Mouse (Mus musculus): ENCODE results near the gene Olfr823. TPM values are rescaled to one million over a fixed set of nuclear protein-coding genes. Genes with fewer than 3 reads are reported as not detected.

Olfr823 gene
- polyA plus RNA-seq, 1 experiment from 2014 or later: not detected

GRCm38 (mm10) chr10:130070910-130071309, 44.3 kb downstream of the Olfr823 start, which contains the start of gene Olfr822:
Gene Olfr822 (plus strand): TSS chr10:130071210.
- no peaks in the 10 kb centered on the region for H3K27me3 ChIP-seq (ENCODE audit: control insufficient read depth, insufficient read depth, low read length)
- no peak within 1 kb of the TSS for H3K4me2 ChIP-seq (ENCODE audit: low read depth, low read length)
- H3K4me1 ChIP-seq (ENCODE audit: control insufficient read depth, insufficient read depth, low read length): no peaks in the 10 kb centered on the region
- DNase-seq (ENCODE audit: low spot score) (no peak), ATAC-seq (replicated peaks; ENCODE audit: insufficient number of reproducible peaks, low FRiP score, low TSS enrichment, low read depth) (no peak)
- no peak within 1 kb of the TSS for H3K27ac ChIP-seq (replicated peaks; ENCODE audit: low read depth, low read length)
- H3K9me3 ChIP-seq (replicated peaks; ENCODE audit: control insufficient read depth, low read length): no peaks in the 10 kb centered on the region
- H3K36me3 ChIP-seq (replicated peaks; ENCODE audit: control insufficient read depth, insufficient read depth, low read depth, low read length): no peaks in the 10 kb centered on the region
- H3K4me3 ChIP-seq (ENCODE audit: low read depth, low read length): no peak within 1 kb of the TSS
- H3K9ac ChIP-seq (replicated peaks; ENCODE audit: low read length): no peak within 1 kb of the TSS

Other genes starting within 250 kb of the Olfr823 start
- gene Olfr814, start 235.5 kb downstream of the Olfr823 start, polyA plus RNA-seq (2014; fragmentation: Nextera tagmentation; extraction: Ambion mirVana): not detected in 2 replicates
- gene Olfr815, start 209.5 kb downstream of the Olfr823 start, polyA plus RNA-seq (2014; fragmentation: Nextera tagmentation; extraction: Ambion mirVana): not detected in 2 replicates
- gene Olfr816, start 199.8 kb downstream of the Olfr823 start, polyA plus RNA-seq (2014; fragmentation: Nextera tagmentation; extraction: Ambion mirVana): not detected in 2 replicates
- gene Olfr818, start 166.3 kb downstream of the Olfr823 start, polyA plus RNA-seq (2014; fragmentation: Nextera tagmentation; extraction: Ambion mirVana): not detected in 2 replicates
- gene Olfr819, start 148.1 kb downstream of the Olfr823 start, polyA plus RNA-seq (2014; fragmentation: Nextera tagmentation; extraction: Ambion mirVana): not detected in 2 replicates
- gene Olfr247, start 139.2 kb downstream of the Olfr823 start, polyA plus RNA-seq (2014; fragmentation: Nextera tagmentation; extraction: Ambion mirVana): not detected in 2 replicates
- not detected in 2 replicates for gene Gm10310, start 130.3 kb downstream of the Olfr823 start, polyA plus RNA-seq (2014; fragmentation: Nextera tagmentation; extraction: Ambion mirVana)
- not detected in 2 replicates for gene Olfr820, start 102.8 kb downstream of the Olfr823 start, polyA plus RNA-seq (2014; fragmentation: Nextera tagmentation; extraction: Ambion mirVana)
- not detected in 2 replicates for gene Olfr821, start 85.0 kb downstream of the Olfr823 start, polyA plus RNA-seq (2014; fragmentation: Nextera tagmentation; extraction: Ambion mirVana)
- gene Olfr822, start 44.2 kb downstream of the Olfr823 start, polyA plus RNA-seq (2014; fragmentation: Nextera tagmentation; extraction: Ambion mirVana): not detected in 2 replicates
- not detected in 2 replicates for gene Olfr824, start 14.6 kb upstream of the Olfr823 start, polyA plus RNA-seq (2014; fragmentation: Nextera tagmentation; extraction: Ambion mirVana)
- gene Olfr825, start 51.4 kb upstream of the Olfr823 start, polyA plus RNA-seq (2014; fragmentation: Nextera tagmentation; extraction: Ambion mirVana): not detected in 2 replicates
- gene Olfr826, start 68.8 kb upstream of the Olfr823 start, polyA plus RNA-seq (2014; fragmentation: Nextera tagmentation; extraction: Ambion mirVana): not detected in 2 replicates
- gene Olfr827, start 99.0 kb upstream of the Olfr823 start, polyA plus RNA-seq (2014; fragmentation: Nextera tagmentation; extraction: Ambion mirVana): 0.27 TPM in 1 of 2 replicates, not detected in the other
- 4.8 and 5.7 TPM in 2 replicates for gene Neurod4, start 164.9 kb upstream of the Olfr823 start, polyA plus RNA-seq (2014; fragmentation: Nextera tagmentation; extraction: Ambion mirVana)
- 0.21 and 0.24 TPM in 2 replicates for gene Tespa1, start 207.5 kb upstream of the Olfr823 start, polyA plus RNA-seq (2014; fragmentation: Nextera tagmentation; extraction: Ambion mirVana)